Mouse (Mus musculus): ENCODE results near the gene Cyp2c54. TPM values are rescaled to one million over a fixed set of nuclear protein-coding genes. Genes with fewer than 3 reads are reported as not detected.
"Not testable (repeated sequence)": the region's sequence is repeated elsewhere in the genome, so short reads cannot be mapped to it uniquely, and the experiment has no call there.

Cyp2c54 gene
- polyA plus RNA-seq (2015; fragmentation: Nextera tagmentation; extraction: Ambion mirVana): not detected in 2 replicates

DNA sequence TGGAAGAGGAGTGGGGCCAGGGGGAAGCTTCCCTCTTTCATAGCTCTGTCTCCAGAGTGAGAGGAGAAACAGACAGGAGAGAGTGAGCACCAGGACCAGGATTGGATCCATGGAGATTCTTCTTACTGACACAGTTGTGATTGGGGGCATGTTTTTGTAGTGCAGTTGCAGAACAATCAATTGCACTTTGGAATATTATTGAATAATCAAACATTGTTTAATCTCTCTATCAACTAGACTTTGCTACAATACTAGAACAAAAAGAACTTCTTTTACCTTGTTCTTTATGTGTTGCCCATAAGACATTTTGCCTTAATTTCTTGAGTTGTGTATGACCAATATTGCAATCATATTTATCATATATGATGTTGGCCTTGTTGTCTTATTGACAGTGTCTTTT is at the start of gene Cyp2c54:
Cyp2c54 (minus strand) TSS at position 127 of the 400 bp plus-strand sequence.
- no peak for ATAC-seq (ENCODE audit: low FRiP score)
- Histone ChIP-seq H3K27me3 (replicated peaks) (no peaks in the 10 kb centered on the region), H3K9ac (replicated peaks) (no peak within 1 kb of the TSS), H3K4me2 (no peak within 1 kb of the TSS), H3K9me3 (replicated peaks) (no peaks in the 10 kb centered on the region), H3K4me1 (no peaks in the 10 kb centered on the region), H3K27ac (replicated peaks) (no peak within 1 kb of the TSS), H3K4me3 (replicated peaks) (no peak within 1 kb of the TSS), H3K36me3 (no peaks in the 10 kb centered on the region)

DNA sequence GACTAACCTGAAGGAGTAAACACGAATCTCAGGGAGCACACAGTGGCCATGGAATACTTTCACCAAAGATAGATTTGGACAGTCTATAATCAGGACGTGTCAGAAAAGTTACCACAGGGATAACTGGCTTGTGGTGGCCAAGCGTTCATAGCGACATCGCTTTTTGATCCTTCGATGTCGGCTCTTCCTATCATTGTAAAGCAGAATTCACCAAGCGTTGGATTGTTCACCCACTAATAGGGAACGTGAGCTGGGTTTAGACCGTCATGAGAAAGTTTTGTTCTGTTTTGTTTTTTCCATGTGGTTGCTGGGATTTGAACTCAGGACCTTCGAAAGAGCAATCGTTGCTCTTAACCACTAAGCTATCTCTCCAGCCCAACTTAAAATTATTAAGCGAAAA is 46.0 kb upstream of the Cyp2c54 start:
- H3K4me3 ChIP-seq (replicated peaks); H3K4me1 ChIP-seq; ATAC-seq (ENCODE audit: low FRiP score); H3K4me2 ChIP-seq; H3K9me3 ChIP-seq (replicated peaks); H3K36me3 ChIP-seq; H3K9ac ChIP-seq (replicated peaks); H3K27ac ChIP-seq (replicated peaks); H3K27me3 ChIP-seq (replicated peaks): not testable (repeated sequence)
- WGBS: 77% methylated on average over 13 of the region's 13 CpGs

DNA sequence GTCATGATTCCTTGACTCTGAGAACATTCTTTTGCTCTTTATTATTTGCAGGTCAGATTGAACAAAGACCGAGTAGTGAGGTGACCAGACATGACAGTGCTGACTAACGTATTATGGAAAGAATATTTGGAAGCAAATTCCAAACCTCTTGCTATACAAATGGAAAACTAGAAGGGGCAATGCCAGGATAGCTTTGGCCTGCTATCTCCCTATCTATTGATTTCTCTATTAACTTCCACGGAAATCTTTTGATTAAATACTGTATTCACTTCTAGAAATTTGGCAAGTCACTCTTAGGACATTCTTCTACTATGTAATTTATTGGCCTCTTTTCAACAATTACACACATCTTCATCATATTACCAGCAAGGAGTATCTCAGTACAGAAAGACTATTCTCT is 17.5 kb upstream of the Cyp2c54 start:
- 84% methylated on average over 3 of the region's 3 CpGs for WGBS
- Histone ChIP-seq H3K27ac (replicated peaks) (no peak overlapping the region), H3K9ac (replicated peaks) (no peak overlapping the region), H3K36me3 (no peaks in the 10 kb centered on the region), H3K4me1 (no peaks in the 10 kb centered on the region), H3K4me2 (no peak overlapping the region), H3K4me3 (replicated peaks) (no peak overlapping the region), H3K27me3 (replicated peaks) (no peaks in the 10 kb centered on the region), H3K9me3 (replicated peaks) (no peaks in the 10 kb centered on the region)
- no peak for ATAC-seq (ENCODE audit: low FRiP score)

DNA sequence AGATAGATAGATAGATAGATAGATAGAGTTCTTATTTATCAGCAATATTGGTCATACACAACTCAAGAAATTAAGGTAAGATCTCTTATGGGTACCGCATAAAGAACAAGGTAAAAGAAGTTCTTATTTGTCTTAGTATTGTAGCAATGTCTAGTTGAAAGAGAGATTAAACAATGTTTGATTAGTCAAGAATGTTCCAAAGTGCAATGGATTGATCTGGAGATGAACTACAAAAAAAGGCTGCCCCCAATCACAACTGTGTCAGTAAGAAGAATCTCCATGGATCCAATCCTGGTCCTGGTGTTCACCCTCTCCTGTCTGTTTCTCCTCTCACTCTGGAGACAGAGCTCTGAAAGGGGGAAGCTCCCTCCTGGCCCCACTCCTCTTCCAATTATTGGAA is 15.8 kb upstream of the Cyp2c54 start, which contains the start of gene Cyp2c50:
Cyp2c50 (plus strand) TSS at position 268 of the 400 bp plus-strand sequence.
- not testable (repeated sequence) for H3K27me3 ChIP-seq (replicated peaks); H3K9ac ChIP-seq (replicated peaks); ATAC-seq (ENCODE audit: low FRiP score); H3K9me3 ChIP-seq (replicated peaks); H3K27ac ChIP-seq (replicated peaks); H3K36me3 ChIP-seq; H3K4me3 ChIP-seq (replicated peaks); H3K4me2 ChIP-seq; H3K4me1 ChIP-seq
- 100% methylated on average over 1 of the region's 1 CpGs for WGBS

DNA sequence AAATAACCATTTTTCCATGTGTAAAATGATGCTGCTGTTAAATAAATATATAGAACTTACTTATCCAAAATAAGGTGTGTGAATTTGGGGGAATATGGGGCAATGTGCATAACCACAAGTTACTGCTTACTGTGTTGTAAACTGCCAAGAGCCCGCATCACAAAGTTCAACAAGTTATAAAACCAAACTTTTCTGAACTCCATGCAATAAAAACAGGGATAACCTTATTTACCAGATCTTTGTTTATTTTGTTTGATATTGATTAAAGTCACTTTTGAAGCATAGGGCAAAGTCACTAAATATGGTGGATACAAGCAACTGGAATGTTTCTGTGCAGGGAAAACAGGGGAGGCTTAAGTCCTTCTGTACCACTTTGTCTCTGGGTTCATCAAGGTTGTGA is 14.8 kb upstream of the Cyp2c54 start:
- no peak overlapping the region for H3K4me3 ChIP-seq (replicated peaks)

DNA sequence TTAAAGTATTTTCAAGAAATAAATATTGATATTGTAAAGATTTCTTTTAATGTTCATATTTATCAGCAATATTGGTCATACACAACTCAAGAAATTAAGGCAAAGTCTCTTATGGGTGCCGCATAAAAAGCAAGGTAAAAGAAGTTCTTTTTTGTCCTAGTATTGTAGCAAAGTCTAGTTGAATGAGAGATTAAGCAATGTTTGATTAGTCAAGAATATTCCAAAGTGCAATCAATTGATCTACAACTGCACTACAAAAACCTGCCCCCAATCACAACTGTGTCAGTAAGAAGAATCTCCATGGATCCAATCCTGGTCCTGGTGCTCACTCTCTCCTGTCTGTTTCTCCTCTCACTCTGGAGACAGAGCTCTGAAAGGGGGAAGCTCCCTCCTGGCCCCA is 81.5 kb downstream of the Cyp2c54 start, which contains the start of gene Cyp2c37:
Cyp2c37 (plus strand) TSS at position 285 of the 400 bp plus-strand sequence.
- H3K4me2 ChIP-seq; H3K27me3 ChIP-seq (replicated peaks): not testable (repeated sequence)
- 96% methylated on average over 1 of the region's 1 CpGs for WGBS

More for the DNA sequence above, 14.8 kb upstream of the Cyp2c54 start:
- 90% methylated on average over 1 of the region's 1 CpGs for WGBS
- no peaks in the 10 kb centered on the region for H3K36me3 ChIP-seq
- no peak overlapping the region for H3K27ac ChIP-seq (replicated peaks)
- no peaks in the 10 kb centered on the region for H3K9me3 ChIP-seq (replicated peaks)
- no peak overlapping the region for H3K9ac ChIP-seq (replicated peaks)
- no peaks in the 10 kb centered on the region for H3K4me1 ChIP-seq
- H3K27me3 ChIP-seq (replicated peaks): no peaks in the 10 kb centered on the region
- no peak for ATAC-seq (ENCODE audit: low FRiP score)
- no peak overlapping the region for H3K4me2 ChIP-seq

DNA sequence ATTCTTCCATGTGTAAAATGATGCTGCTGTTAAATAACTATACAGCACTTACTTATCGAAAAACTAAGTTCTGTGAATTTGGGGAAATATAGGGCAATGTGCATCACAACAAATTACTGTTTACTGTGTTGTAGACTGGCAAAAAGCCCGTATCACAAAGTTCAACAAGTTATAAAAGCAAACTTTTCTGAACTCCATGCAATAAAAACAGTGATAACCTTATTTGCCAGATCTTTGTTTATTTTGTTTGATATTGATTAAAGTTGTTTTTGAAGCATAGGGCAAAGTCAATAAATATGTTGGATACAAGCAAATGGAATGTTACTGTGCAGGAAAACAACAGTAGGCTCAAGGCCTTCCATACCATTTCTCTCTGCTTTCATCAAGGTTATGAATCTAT is 84.2 kb downstream of the Cyp2c54 start:
- H3K27me3 ChIP-seq (replicated peaks): no peaks in the 10 kb centered on the region
- ATAC-seq (ENCODE audit: low FRiP score): no peak
- H3K36me3 ChIP-seq: no peaks in the 10 kb centered on the region
- no peaks in the 10 kb centered on the region for H3K4me1 ChIP-seq
- H3K4me3 ChIP-seq (replicated peaks): no peak overlapping the region
- 72% methylated on average over 2 of the region's 2 CpGs for WGBS
- H3K9me3 ChIP-seq (replicated peaks): no peaks in the 10 kb centered on the region
- no peak overlapping the region for H3K4me2 ChIP-seq
- no peak overlapping the region for H3K9ac ChIP-seq (replicated peaks)
- H3K27ac ChIP-seq (replicated peaks): no peak overlapping the region

More for the DNA sequence above, 81.5 kb downstream of the Cyp2c54 start, which contains the start of gene Cyp2c37:
- not testable (repeated sequence) for H3K4me3 ChIP-seq (replicated peaks); H3K9me3 ChIP-seq (replicated peaks); ATAC-seq (ENCODE audit: low FRiP score); H3K9ac ChIP-seq (replicated peaks); H3K36me3 ChIP-seq; H3K4me1 ChIP-seq; H3K27ac ChIP-seq (replicated peaks)

Other genes starting within 250 kb of the Cyp2c54 start
- not detected in 2 replicates for gene Cyp2c69, start 187.0 kb downstream of the Cyp2c54 start, polyA plus RNA-seq (2015; fragmentation: Nextera tagmentation; extraction: Ambion mirVana)
- not detected in 2 replicates for gene Cyp2c37, start 81.4 kb downstream of the Cyp2c54 start, polyA plus RNA-seq (2015; fragmentation: Nextera tagmentation; extraction: Ambion mirVana)
- not detected in 2 replicates for gene Cyp2c50, start 15.9 kb upstream of the Cyp2c54 start, polyA plus RNA-seq (2015; fragmentation: Nextera tagmentation; extraction: Ambion mirVana)
- gene Cyp2c70, start 113.5 kb upstream of the Cyp2c54 start, polyA plus RNA-seq (2015; fragmentation: Nextera tagmentation; extraction: Ambion mirVana): not detected in 2 replicates
- 12.8 and 117 TPM in 2 replicates for gene Pdlim1, start 198.0 kb upstream of the Cyp2c54 start, polyA plus RNA-seq (2015; fragmentation: Nextera tagmentation; extraction: Ambion mirVana)

Data from neural tube, embryonic 15.5 days (tissue).